Mouse (Mus musculus) neural tube, embryonic 11.5 days (tissue): Measurements from ENCODE around the gene Slc7a8. TPM values are rescaled to one million over a fixed set of nuclear protein-coding genes. Genes with fewer than 3 reads are reported as not detected.

Source experiments
- ATAC-seq: fragments of 200-750 bp; cut with Nextera tagmentation; 2 replicates; pipeline ENCODE4 v1.8.0; 2017; ENCODE audit warnings: moderate number of reproducible peaks, mild to moderate bottlenecking, moderate TSS enrichment, moderate library complexity; ENCODE audit not compliant: insufficient read depth, low FRiP score, low TSS enrichment
- DNase-seq: peaks from one replicate; pipeline ENCODE4 v3.0.0-alpha.2; 2015; ENCODE audit warnings: low spot score
- H3K27ac ChIP-seq: fragments of 300-500 bp; sonication (generic); 2 replicates; pipeline ENCODE4 v1.5.1; 2014; ENCODE audit warnings: low read depth, mild to moderate bottlenecking, low read length
- H3K27me3 ChIP-seq: fragments of 300-500 bp; sonication (generic); 2 replicates; pipeline ENCODE4 v1.6.1; 2014; ENCODE audit warnings: mild to moderate bottlenecking, low read length, mixed read lengths; ENCODE audit not compliant: control insufficient read depth, insufficient read depth
- H3K36me3 ChIP-seq: fragments of 300-500 bp; sonication (generic); 2 replicates; pipeline ENCODE4 v1.6.1; 2014; ENCODE audit warnings: mild to moderate bottlenecking, low read length, moderate library complexity, mixed read lengths; ENCODE audit not compliant: control insufficient read depth, insufficient read depth
- H3K4me1 ChIP-seq: fragments of 300-500 bp; sonication (generic); 2 replicates; pipeline ENCODE4 v1.6.1; 2014; ENCODE audit warnings: low read length, mixed read lengths; ENCODE audit not compliant: control insufficient read depth, insufficient read depth
- H3K4me2 ChIP-seq: fragments of 300-500 bp; sonication (generic); 2 replicates; pipeline ENCODE4 v1.6.1; 2014; ENCODE audit warnings: low read depth, mild to moderate bottlenecking, moderate library complexity
- H3K4me3 ChIP-seq: fragments of 300-500 bp; sonication (generic); 2 replicates; pipeline ENCODE4 v1.5.1; 2014; ENCODE audit warnings: low read depth, low read length
- H3K9ac ChIP-seq: fragments of 300-500 bp; sonication (generic); 2 replicates; pipeline ENCODE4 v1.6.1; 2014; ENCODE audit warnings: mild to moderate bottlenecking, low read length
- H3K9me3 ChIP-seq: fragments of 300-500 bp; sonication (generic); 2 replicates; pipeline ENCODE4 v1.6.1; 2016; ENCODE audit warnings: low read length; ENCODE audit not compliant: control insufficient read depth
- whole genome bisulfite sequencing: fragments of 180-500 bp; shearing (Covaris S2); extraction: QIAGEN DNeasy Blood & Tissue Kit; methylation state at CpG from one replicate; pipeline ENCODE4 v1.1.7; 2014; 5-methylcytosine and 5-hydroxymethylcytosine counted together
- polyA plus RNA-seq: library from polyadenylated mRNA; unstranded; fragments of >200 nt; fragmentation: Nextera tagmentation; extraction: Ambion mirVana; gene quantifications from 2 replicates; pipeline ENCODE4 v1.2.1, GENCODE M21; 2014

The Slc7a8 gene
- polyA plus RNA-seq, 1 experiment from 2014 or later: 3.2 TPM

GRCm38 (mm10) chr14:54787226-54787625 lies 5.5 kb upstream of the Slc7a8 start:
- Histone ChIP-seq H3K4me2 (no peak overlapping the region), H3K27ac (no peak overlapping the region), H3K27me3 (0 out of 2 replicates have a peak, but pooled peaks cover 2% of the 10 kb centered on the region), H3K9me3 (no peaks in the 10 kb centered on the region), H3K36me3 (no peaks in the 10 kb centered on the region), H3K4me3 (no peak overlapping the region), H3K4me1 (no peaks in the 10 kb centered on the region), H3K9ac (no peak overlapping the region)
- DNase-seq (no peak), ATAC-seq (no peak)
- WGBS: 51% methylated on average over 4 of the region's 4 CpGs

GRCm38 (mm10) chr14:54786489-54786888 lies 4.7 kb upstream of the Slc7a8 start:
- Histone ChIP-seq H3K9ac (no peak overlapping the region), H3K27me3 (0 out of 2 replicates have a peak, but pooled peaks cover 3% of the 10 kb centered on the region), H3K4me3 (no peak overlapping the region), H3K27ac (no peak overlapping the region), H3K4me1 (no peaks in the 10 kb centered on the region), H3K36me3 (no peaks in the 10 kb centered on the region), H3K4me2 (no peak overlapping the region), H3K9me3 (no peaks in the 10 kb centered on the region)
- no peak for DNase-seq
- no peak for ATAC-seq
- WGBS: 81% methylated on average over 10 of the region's 10 CpGs

- Histone ChIP-seq H3K36me3 (no peaks in the 10 kb centered on the region), H3K4me1 (no peaks in the 10 kb centered on the region), H3K4me3 (no peak overlapping the region), H3K4me2 (no peak overlapping the region), H3K27ac (no peak overlapping the region), H3K9me3 (no peaks in the 10 kb centered on the region), H3K27me3 (0 out of 2 replicates have a peak, but pooled peaks cover 3% of the 10 kb centered on the region), H3K9ac (no peak overlapping the region)
- WGBS: 52% methylated on average over 4 of the region's 4 CpGs
- DNase-seq (peak; percentile 61), ATAC-seq (no peak)
Measured at GRCm38 (mm10) chr14:54785898-54786297, 4.2 kb upstream of the Slc7a8 start.

- no peak for ATAC-seq
- H3K27ac ChIP-seq: no peak overlapping the region
- DNase-seq: no peak
- H3K9me3 ChIP-seq: no peaks in the 10 kb centered on the region
- H3K9ac ChIP-seq: no peak overlapping the region
- H3K36me3 ChIP-seq: no peaks in the 10 kb centered on the region
- peaks cover 3% of the 10 kb centered on the region; the same call in 1 of the 2 replicates for H3K27me3 ChIP-seq
- no peaks in the 10 kb centered on the region for H3K4me1 ChIP-seq
- H3K4me2 ChIP-seq: no peak overlapping the region
- no peak overlapping the region for H3K4me3 ChIP-seq
- WGBS: 87% methylated on average over 6 of the region's 6 CpGs
Measured at GRCm38 (mm10) chr14:54782971-54783370, 1.2 kb upstream of the Slc7a8 start.

- no peak overlapping the region for H3K27ac ChIP-seq
- H3K36me3 ChIP-seq: no peaks in the 10 kb centered on the region
- peaks cover 3% of the 10 kb centered on the region; the same call in 1 of the 2 replicates for H3K27me3 ChIP-seq
- H3K9ac ChIP-seq: peak overlapping the region; percentile 47; the same call in 1 of the 2 replicates
- peak; percentile 60; the same call in 1 of the 2 replicates for ATAC-seq
- peak overlapping the region; percentile 72 for H3K4me2 ChIP-seq
- DNase-seq: peak; percentile 64
- no peaks in the 10 kb centered on the region for H3K4me1 ChIP-seq
- 4% methylated on average over 35 of the region's 35 CpGs for WGBS
- peak overlapping the region; percentile 36 for H3K4me3 ChIP-seq
- no peaks in the 10 kb centered on the region for H3K9me3 ChIP-seq
Measured at GRCm38 (mm10) chr14:54780836-54781609, 723 bp downstream of the Slc7a8 start.

GRCm38 (mm10) chr14:54780084-54780483 lies 1.7 kb downstream of the Slc7a8 start:
- DNase-seq (no peak), ATAC-seq (no peak)
- Histone ChIP-seq H3K27me3 (peaks cover 3% of the 10 kb centered on the region; the same call in 1 of the 2 replicates), H3K9ac (no peak overlapping the region), H3K9me3 (no peaks in the 10 kb centered on the region), H3K4me1 (no peaks in the 10 kb centered on the region), H3K4me2 (no peak overlapping the region), H3K4me3 (no peak overlapping the region), H3K36me3 (no peaks in the 10 kb centered on the region), H3K27ac (no peak overlapping the region)
- 89% methylated on average over 9 of the region's 9 CpGs for WGBS

GRCm38 (mm10) chr14:54777893-54778292 lies 3.9 kb downstream of the Slc7a8 start:
- no peak overlapping the region for H3K4me3 ChIP-seq
- 91% methylated on average over 4 of the region's 4 CpGs for WGBS
- H3K4me2 ChIP-seq: no peak overlapping the region
- H3K4me1 ChIP-seq: no peaks in the 10 kb centered on the region
- no peaks in the 10 kb centered on the region for H3K9me3 ChIP-seq
- peaks cover 3% of the 10 kb centered on the region; the same call in 1 of the 2 replicates for H3K27me3 ChIP-seq
- no peak overlapping the region for H3K9ac ChIP-seq
- no peaks in the 10 kb centered on the region for H3K36me3 ChIP-seq
- H3K27ac ChIP-seq: no peak overlapping the region
- ATAC-seq (no peak), DNase-seq (no peak)

- Histone ChIP-seq H3K4me3 (no peak overlapping the region), H3K27me3 (no peaks in the 10 kb centered on the region; the same call in 1 of the 2 replicates), H3K4me2 (no peak overlapping the region), H3K9ac (no peak overlapping the region), H3K27ac (no peak overlapping the region), H3K9me3 (no peaks in the 10 kb centered on the region), H3K36me3 (no peaks in the 10 kb centered on the region), H3K4me1 (no peaks in the 10 kb centered on the region)
- ATAC-seq (no peak), DNase-seq (no peak)
- WGBS: 88% methylated on average over 5 of the region's 5 CpGs
Measured at GRCm38 (mm10) chr14:54776768-54777167, 5.0 kb downstream of the Slc7a8 start.

- Histone ChIP-seq H3K4me3 (no peak overlapping the region), H3K27me3 (no peaks in the 10 kb centered on the region; the same call in 1 of the 2 replicates), H3K9ac (no peak overlapping the region), H3K27ac (no peak overlapping the region), H3K4me2 (no peak overlapping the region), H3K9me3 (no peaks in the 10 kb centered on the region), H3K36me3 (no peaks in the 10 kb centered on the region), H3K4me1 (no peaks in the 10 kb centered on the region)
- WGBS: 87% methylated on average over 7 of the region's 7 CpGs
- ATAC-seq: no peak
- no peak for DNase-seq
Measured at GRCm38 (mm10) chr14:54775534-54776041, 6.2 kb downstream of the Slc7a8 start.
